Mouse (Mus musculus) lung, adult 2 months (tissue): ENCODE results near the gene Cacfd1.

Source experiments
- CTCF ChIP-seq: fragments of 200-500 bp; IDR thresholded peaks from 2 replicates; pipeline ENCODE4 v1.5.1; 2011; ENCODE audit warnings: mild to moderate bottlenecking, low read length, control low read depth; ENCODE audit not compliant: insufficient read depth
- POLR2A ChIP-seq: fragments of 200-500 bp; IDR thresholded peaks from 2 replicates; pipeline ENCODE4 v1.6.1; 2011; ENCODE audit warnings: low read depth, mild to moderate bottlenecking, control low read depth, low read length, borderline replicate concordance; ENCODE audit errors: extremely low read depth

DNA sequence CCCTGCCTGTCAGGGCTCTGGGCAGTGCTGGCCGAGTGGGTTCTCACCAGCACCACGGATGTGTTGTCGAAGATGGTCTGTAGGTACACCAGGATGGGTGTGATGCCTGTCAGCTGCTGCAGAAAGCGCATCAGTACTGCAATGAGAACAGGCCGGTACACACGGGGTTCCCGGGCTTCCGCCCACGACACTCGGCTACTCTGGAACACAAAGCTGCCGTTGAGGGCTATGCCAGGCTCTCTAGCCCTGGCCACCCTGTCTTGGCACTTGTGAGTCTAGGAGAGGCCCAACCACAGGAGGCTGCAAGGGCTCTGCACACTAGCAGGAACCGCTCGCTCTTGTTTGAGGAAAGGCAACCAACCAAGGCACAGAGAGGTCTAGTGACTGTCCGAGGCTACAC, 14.4 kb downstream of the Cacfd1 start:
- TF ChIP-seq CTCF = no peak
- TF ChIP-seq POLR2A = no peak
